Mouse (Mus musculus) cortical plate, adult 2 months (tissue): ENCODE results near the gene Tecr.

Experiments used
- CTCF ChIP-seq: fragments of 200-500 bp; IDR thresholded peaks from 2 replicates; pipeline ENCODE4 v1.5.1; 2011; ENCODE audit warnings: mild to moderate bottlenecking, control low read depth, low read length; ENCODE audit not compliant: insufficient read depth; ENCODE audit errors: extremely low read depth
- POLR2A ChIP-seq: fragments of 200-500 bp; IDR thresholded peaks from 2 replicates; pipeline ENCODE4 v1.6.1; 2011; ENCODE audit warnings: mild to moderate bottlenecking, low read length, control low read depth; ENCODE audit not compliant: insufficient read depth; ENCODE audit errors: extremely low read depth

DNA sequence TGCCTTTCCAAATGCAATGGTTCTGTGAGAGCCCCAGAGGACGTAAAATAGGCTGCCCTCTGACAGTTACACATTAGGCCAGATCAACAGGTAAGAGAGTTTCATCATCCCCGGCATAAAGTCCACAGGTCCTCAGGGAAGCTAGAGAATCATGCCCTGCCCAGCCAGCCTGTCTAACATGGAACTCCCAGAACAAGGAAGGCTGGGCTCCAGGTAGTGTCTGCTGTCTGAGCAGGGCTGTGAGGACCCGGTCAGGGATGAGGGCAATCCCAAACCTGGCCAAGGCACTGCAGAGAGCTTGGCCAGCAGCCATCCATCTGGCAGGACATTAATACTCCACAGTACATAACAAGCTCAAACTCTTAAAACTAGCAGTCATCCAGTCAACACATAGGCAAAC lies 22.4 kb downstream of the Tecr start:
- no peak for TF ChIP-seq CTCF
- no peak for TF ChIP-seq POLR2A
